Mouse (Mus musculus) right cerebral cortex, adult 18-20 months (tissue): ENCODE measurements around the gene Slc35e2.
A peak's percentile ranks its signal among the peaks of the same experiment; 100 is the strongest.
"Not testable (repeated sequence)": the region's sequence is repeated elsewhere in the genome, so short reads cannot be mapped to it uniquely, and the experiment has no call there.

ENCODE experiments used
- DNase-seq: peaks from one replicate; pipeline ENCODE4 v3.0.0; 2022; ENCODE audit warnings: mixed read lengths

Gene Slc35e2

DNA sequence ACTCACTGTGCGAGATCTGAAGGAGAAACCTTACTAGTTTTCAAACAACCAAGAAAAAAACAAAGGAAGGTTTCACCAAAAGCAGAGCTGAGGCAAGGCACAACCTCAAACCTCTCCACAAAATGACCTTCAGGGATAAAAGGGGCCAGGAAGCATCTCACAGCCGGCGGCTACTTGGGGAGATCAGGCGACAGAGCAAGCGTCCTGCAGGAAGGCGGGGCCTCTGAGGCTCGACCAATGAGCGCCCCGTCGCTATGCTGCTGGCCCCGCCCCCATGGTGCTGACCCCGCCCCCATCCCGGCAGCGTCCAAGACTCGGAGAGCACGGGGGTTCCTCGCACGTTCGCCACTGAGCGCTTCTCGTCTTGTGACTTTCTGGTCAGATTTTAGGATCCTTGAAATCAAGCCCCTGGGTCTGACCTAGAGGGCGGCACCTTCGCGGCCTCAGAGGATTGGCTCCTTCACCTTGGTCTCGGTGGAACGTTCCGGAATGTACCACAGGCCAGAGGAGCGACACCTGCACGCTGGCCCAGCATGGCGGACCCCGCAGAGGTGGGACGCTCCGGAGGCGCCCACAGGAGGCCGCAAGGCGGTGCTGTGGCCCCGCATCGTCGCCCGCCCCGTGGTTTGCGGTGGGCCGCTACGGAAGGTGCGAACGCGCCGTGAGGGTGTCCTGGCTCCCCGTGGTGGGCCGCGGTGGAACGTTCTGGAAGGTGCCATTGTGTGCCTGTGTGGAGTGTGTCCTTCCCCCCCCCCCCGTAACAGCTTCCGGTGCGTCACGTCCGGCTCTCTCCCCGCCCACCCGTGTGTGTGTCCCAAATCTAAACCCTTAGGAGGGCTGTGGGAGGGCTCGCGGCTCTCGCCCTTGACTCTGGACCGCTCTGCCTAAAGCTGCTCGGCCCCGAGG lies at the start of gene Slc35e2:
Gene Slc35e2, plus strand, starts transcription at position 326 of the 906 bp plus-strand sequence.
- DNase-seq, result peak; percentile 92

DNA sequence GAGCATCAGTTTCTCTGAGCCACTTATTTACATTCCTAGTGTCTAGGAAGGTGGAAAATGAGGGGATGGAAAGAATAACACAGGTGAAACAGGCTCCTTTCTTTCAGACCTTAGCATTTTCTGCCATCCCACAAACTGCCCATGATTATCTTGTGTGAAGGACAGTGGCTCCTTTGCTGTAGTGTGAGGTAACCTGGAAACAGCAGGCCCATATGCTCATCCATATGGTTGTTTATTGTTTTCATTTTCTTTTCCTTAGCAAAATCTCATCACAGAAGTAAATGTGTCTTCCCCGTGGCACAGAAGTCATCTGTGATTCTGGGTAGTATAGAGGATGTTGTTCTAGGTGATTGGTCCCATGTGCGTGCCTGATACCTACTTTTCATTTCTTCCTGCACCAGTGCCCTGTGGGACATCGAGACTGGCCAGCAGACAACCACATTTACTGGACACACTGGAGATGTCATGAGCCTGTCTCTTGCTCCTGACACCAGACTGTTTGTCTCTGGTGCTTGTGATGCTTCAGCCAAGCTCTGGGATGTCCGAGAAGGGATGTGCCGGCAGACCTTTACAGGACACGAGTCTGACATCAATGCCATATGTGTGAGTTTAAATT lies 48.2 kb upstream of the Slc35e2 start:
- no peak for DNase-seq

DNA sequence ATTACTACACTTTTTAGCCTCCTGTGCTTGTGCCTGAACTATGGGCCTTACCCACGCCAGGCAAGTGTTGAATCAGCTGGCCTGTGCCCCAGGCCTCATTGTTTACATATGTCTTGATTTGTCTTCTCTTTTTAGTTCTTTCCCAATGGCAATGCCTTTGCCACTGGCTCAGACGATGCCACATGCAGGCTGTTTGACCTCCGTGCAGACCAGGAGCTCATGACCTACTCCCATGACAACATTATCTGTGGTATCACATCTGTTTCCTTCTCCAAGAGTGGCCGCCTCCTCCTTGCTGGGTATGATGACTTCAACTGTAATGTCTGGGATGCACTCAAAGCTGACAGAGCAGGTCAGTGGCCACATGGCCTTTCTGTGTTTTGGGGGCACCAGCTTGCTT lies 46.3 kb upstream of the Slc35e2 start:
- no peak for DNase-seq

DNA sequence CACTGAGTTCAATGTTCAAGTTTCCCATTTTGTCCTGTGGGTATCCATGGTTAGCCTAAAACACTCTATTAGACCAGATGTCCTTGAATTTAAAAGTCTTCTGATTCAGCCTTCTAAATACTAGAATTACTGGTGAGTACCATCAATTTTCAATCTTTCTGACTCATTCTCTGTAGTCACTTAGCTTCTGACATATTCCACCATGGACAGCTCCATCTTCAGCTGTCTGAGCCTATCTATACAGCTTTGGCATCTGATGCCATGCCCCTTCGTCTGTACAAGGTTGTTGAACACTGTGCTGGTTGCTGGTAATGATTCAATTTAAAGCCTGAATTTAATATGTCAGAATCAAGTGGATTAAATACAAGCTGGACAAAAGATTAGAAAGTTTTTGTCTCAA lies 45.8 kb upstream of the Slc35e2 start:
- no peak for DNase-seq

DNA sequence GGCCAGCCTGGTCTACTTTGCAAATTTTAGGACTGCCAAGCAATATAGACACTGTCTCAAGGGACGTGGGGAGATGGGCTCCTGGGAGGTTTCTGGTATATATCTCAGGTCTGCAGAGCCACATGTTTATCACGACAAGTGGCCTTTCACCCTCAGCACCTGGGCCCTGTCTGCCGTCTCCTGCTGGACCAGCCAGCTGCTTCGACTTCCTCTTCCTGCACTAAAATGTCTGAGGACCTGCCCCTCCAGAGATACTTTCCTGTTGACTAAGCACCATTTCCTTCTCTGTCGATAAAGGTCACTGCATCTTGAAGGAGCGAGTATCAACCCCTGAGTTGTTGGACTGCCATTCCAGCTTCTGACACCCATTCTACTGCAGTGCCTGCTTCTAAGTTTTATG lies 41.8 kb upstream of the Slc35e2 start:
- no peak for DNase-seq

DNA sequence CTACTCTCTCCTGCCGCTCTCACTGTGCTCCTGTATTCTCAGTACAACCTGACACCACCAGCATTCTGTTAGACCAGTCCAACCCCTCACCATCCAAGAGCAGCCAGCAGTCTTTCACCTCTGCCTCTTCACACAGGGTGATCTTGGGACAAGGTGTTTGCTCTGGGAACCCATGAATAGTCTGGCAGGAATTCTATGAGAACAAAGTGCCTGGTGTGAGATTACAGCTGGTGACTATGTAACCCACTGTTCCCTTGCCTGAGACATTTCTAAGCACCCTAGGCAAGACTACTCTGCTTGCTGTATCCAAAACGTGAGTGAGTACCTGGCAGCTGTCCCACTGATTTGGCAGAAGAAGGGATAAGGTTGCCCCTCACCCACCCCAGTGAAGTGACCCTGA lies 40.3 kb upstream of the Slc35e2 start:
- DNase-seq, result no peak

DNA sequence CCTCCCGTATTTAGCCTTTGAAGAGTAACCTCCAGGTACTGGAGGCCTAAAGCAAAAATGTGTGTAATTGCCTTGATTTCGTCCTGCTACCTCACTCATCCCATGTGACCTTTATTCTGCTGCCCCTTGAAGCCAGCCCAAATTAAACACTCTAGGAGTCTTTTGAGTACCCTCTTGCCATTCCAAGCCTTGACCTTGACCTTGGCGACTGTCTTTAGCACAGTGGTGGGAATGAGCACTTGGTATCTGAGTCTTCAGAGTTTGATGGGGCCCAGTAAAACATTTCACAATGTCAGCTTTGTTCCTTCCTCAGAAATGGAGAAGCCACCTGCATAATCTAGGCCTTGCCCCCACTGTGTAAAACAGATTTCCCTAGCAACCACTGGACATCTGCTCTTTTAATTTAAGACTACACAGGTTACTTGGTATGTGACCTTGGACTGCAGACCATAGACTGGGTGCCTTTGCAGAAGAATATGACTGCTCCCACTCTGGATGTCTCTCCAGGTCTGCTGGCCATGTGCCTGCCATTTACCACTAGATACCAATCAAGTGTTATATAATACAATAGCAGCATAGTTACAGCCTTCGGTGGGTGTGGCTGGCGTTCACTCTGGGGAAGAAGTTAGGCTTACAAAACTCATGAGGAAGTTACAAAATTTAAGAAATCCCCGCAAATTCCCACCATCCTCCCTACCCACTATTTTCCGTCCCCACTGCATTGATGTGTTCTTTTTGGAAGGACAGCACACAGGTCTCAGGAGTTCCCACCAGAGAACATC lies 39.4 kb upstream of the Slc35e2 start, which contains the start of gene Nadk:
Gene Nadk, plus strand, starts transcription at position 718 of the 782 bp plus-strand sequence.
- no peak for DNase-seq

DNA sequence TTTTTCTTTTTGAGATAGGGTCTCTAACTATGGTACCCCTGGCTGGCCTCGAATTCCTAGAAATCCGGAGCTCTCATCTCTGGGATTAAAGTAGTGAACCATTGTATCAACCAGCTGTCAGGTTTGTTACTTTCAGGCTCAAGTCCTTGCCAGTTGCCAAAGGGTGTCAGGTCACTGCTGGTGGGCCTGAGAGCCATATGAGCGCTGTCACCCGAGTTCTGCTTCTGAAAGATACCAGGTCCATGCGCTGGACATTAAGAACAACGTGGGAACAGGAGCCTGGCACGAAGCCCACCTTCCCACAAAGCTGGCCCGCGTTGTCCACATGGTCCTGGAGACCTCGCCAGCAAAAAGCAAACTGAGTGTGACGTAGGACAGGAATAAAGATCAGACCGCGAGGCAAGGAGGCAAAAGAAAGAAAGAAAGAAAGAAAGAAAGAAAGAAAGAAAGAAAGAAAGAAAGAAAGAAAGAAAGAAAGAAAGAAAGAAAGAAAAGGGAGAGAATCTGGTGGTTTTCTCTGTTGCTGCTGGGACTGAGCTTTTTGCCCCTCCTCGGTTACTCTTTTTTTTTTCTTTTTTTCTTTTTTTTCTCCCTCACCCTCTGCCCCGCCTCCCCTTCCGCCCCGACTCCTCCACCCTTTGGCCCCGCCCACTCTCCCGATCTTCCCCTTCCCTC lies 38.4 kb upstream of the Slc35e2 start:
- no peak for DNase-seq

DNA sequence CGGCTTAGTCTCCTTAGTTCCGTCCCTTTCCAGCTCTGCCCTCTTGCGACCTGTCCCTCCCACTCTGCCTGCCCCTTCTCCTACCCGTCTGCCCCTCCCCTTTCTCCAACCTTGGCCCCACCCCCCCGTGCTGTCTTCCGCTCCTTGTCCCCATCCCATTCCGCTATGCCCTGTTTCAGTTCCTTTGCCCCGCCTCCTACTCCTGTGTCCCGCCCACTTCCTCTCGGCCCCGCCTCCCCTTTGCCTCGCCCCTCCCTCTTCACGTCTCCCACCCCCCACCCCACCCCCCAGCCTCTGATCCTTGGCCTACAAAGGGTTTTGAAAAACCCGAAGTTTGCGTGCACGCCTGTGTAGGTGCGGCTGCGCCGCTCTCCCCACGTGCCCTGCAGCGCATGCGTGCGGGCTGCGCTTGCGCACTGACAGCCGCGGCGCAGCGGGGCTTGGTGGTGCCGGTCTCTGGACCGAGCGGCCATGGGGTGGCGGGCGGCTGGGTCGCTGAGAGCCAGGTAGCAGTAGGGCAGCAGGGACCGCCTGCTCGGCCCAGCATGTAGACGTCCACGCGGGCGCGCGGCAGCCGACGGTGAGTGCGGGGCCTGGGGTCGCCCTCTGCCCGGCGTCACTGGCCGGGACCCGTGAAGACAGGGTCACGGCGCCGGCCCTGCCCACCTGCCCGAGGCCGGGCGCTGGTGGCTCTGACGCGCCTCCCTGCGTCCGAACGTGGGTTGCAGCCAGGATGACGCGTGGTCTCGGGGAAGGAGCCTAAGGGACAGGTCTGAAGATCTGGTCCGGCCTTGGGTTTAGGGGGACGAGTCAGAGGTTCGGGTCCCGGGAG lies 37.6 kb upstream of the Slc35e2 start:
- DNase-seq, result peak; percentile 94

DNA sequence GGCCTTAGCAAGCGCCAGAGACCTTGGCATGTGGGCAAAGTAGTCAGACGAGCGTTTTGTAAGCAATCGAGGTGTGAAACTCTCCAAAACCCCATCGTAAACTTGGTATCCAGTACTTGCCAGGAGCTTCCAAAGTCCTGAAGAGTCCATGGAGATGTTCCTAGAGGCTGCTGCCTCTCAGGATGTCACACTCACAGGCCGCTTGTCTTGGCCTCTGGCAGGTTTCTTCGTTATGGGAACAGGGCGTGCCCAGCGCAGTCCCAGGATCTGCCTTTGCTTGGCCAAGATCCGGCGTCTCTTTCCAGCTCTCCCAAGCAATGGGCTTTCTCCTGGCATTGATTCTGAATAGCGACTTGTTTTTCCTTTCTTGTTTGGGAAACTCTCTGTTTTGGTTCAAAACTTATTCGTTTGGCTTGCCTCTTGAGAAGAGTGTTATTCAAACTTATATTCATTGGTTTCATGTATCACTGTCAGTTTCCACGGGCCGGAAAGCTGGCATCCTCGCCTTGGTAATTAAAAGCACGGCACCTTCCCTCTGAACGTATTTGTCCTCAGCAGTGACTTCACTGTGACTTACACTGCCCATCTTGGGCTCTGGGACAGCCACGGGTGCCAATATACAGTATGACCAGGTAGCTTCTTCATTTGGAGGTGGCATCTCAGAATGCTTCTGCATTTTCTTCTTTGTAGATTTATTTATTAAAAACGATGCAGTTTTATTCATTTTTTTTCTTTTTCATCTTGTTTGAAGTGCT lies 36.7 kb upstream of the Slc35e2 start:
- DNase-seq, result no peak

DNA sequence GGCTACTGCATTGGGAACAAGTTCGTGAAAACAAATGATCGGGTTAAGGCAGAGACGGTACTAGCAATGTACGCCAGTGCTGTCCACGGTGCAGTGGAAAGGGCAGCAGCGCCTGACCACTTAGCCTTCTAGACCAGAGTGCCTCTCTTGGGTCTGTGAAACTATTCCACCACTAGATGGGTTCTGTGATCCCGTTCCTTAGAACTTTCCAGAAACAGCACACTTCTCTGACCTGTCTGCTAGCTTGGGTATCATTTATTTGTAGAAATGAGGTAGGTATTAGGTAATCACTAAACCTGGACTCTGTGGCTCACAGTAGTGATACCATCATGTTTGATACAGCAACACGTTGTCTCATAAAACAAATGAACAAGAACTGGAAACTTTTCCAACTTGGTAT lies 34.7 kb upstream of the Slc35e2 start:
- DNase-seq, result no peak

DNA sequence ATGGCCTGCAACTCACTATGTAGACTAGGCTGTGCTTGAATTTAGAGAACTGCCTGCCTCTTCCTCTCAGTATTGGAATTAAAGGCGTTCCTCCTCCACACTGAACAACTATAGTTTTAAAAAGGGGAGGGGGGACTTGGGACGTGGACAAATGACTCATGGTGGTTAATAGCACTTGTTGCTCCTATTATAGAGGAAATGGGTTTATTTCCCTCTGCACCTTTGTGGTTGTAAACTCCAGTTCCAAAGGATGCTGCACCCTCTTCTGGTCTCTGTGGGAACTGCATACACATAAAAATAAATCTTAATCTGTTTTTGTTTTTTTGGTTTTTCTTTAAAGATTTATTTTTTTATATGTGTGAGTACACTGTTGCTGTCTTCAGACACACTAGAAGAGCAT lies 33.0 kb upstream of the Slc35e2 start:
- DNase-seq, result no peak

DNA sequence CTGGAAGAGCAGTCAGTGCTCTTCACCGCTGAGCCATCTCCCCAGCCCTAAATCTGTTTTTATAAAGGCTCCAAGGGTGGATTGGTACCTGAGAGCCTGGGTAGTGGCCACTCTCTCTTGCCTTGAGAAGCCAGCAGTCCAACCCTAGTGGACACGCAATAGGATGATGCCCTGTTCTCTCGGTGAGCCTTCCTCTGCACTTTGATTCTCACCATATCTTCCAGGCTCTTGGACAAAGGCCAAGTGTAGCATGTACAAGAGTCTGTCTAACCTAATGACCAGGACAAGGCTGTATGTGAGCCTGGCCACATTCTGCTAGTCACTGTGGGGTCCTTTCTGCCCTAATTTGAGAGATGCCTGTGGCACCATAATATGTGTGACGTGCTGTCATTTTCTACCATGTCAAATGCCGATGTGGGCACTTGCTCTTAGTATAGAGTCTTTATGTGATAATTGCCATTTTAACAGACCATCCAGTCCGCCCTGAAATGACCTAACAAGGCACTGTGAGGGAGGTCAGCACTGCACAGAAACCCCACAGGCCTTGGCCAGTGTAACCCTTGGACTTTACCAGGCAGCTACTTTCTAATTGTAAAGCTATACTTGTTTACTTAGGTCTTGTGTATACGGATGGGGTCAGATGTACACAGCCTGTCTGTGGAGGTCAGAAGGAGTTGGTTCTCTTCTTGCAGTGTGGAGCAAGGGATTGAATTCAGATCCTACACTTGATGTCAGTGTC lies 32.4 kb upstream of the Slc35e2 start:
- DNase-seq, result no peak

DNA sequence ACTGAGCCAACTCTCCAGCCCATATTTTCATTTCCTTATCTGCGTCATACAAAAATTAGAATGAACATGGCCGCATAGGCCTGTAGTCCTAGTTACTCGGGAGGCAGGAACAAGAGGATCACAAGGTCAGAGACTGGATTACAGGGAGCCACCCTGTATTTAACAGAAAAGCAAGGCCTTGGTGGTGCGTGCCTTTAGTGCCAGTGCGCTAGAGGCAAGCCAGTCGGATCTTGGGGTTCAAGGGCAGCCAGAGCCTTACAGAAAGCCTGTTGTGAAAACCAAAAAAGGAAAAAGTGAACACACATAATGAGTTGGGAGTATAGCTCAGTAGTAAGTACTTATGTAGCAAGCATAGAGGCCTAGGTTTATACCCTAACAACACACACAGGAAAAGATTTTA lies 31.4 kb upstream of the Slc35e2 start:
- no peak for DNase-seq

DNA sequence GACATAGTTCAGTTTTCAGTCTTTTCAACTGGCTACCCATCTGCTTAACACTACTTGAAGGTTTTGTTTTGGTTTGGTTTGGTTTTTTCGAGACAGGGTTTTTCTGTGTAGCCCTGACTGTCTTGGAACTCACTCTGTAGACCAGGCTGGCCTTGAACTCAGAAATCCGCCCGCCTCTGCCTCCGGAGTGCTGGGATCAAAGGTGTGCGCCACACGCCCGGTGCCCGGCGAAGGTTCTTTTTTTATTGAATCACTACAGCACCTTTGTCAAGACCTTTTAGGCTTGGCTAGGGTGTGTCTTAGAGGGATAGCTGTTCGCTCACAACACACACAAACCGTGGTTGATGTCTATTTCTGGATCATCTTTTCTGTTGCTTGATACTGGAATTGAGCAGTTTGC lies 30.9 kb upstream of the Slc35e2 start:
- not testable (repeated sequence) for DNase-seq

DNA sequence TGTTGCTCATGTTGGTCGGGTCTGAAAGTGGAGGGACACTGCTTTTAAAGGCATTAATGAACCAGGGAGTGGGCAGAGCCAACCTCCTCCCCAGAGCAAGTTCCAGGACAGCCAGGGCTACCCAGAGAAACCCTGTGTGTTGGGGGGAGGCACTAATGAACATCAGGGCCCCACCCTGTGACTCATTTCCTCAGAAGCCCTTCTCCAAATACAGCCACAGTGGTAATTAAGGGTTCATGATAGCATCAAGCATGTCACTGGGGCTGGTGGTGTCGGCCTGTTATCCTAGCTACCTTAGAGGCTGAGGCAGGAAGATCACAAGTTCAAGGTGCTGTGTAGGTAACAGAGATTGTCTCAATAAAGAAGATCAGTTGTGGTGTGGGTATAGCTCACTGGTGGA lies 29.8 kb upstream of the Slc35e2 start:
- no peak for DNase-seq

DNA sequence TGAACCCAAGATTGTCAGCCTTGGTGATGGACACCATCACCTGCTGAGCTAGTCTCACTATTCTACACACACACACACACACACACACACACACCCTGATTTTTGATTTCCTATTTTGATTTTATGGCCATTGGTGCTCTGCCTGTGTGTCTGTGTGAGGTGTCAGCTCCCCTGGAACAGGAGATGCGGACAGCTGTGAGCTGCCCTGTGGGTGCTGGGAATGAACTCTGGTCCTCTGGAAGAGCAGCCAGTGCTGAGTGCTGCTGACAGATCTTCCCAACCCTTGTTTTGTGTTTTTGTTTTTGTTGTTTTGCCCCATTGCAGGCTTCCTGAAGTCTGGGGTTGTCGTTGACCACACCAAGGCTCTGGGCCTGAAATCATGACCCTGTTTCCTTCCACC lies 28.1 kb upstream of the Slc35e2 start:
- DNase-seq, result no peak

DNA sequence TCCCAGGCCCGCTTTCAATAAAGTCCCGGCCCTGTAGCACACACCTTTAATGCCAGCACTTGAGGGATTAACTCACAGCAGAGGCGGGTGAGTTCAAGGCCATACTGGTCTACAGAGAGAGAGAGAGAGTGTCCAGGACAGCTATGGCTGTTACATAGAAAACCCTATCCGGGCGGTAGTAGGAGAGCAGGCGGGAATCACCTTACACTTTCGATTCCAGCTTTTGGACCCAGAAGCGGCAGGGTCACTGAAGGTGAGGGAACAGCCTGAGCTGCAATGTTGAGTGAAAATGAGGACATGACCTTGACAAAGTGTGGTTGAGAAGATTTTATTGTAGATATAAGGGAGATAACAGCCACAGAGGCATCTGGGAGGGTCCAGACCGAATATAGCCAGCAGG lies 27.3 kb upstream of the Slc35e2 start:
- no peak for DNase-seq

DNA sequence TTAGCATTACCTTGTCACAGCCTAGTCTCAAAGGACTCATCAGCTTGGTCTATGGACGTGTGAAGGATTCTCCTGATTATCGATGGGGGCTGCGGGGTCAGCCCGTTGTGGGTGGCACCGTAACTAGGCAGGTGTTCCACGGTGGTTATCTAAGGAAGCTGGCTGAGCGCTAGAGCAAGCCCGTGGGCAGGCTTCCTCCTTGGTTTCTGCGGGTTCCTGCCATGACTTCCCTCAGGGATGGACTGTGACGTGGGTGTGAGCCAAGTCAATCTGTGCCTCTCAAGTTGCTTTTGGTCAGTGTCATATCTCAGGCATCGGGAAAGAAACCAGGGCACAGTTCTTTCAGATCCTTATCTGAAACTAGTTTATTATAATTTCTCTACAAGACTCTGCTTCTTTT lies 26.3 kb upstream of the Slc35e2 start:
- DNase-seq, result no peak

DNA sequence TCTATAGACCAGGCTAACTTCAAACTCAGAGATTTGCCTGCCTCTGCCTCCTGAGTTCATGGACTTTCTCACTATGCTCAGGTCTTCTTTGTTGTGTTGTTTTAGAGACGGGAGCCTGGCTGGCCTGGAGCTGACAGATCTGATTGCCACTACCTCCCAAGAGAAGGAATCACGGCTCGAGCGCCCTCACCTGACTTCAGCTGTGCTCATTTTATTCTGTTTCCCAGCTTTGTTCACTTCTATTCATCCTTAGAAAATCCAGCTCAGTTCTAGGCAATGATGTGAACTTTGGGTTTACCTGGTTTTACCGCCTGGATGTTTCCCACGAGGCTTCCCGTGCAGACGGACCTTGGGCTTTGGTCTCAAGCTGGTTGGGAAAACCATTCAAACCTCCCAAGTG lies 25.7 kb upstream of the Slc35e2 start:
- DNase-seq, result no peak

DNA sequence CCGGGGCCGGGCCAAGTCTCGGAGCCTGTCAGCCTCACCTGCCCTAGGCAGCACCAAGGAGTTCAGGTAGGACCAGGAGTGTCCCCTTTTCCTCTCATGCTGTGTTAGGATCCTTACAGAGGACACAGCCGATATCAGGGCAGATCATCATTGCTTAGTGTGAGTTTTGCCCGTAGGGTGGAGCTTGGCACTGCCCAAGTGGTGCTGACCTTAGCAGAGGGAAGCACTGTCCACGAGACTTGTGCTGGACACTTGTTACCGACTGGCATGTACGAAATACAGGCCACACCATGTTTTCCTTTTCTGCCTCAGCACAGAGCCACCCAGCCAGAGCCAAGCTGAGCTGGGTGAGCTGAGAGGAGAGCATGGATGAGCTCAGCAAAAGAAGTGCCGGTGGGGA lies 24.1 kb upstream of the Slc35e2 start:
- no peak for DNase-seq
